Mouse (Mus musculus) spleen, adult 2 months (tissue): ENCODE data around the gene Rtkn.

Experiments used
- CTCF ChIP-seq: fragments of 200-500 bp; IDR thresholded peaks from 2 replicates; pipeline ENCODE4 v1.5.1; 2011; ENCODE audit warnings: mild to moderate bottlenecking, inconsistent platforms; ENCODE audit not compliant: insufficient read depth, insufficient read length, insufficient replicate concordance; ENCODE audit errors: extremely low read depth
- POLR2A ChIP-seq: fragments of 200-500 bp; IDR thresholded peaks from 2 replicates; pipeline ENCODE4 v1.6.1; 2011; ENCODE audit warnings: low read depth, low read length, inconsistent platforms

GRCm38 (mm10) chr6:83087205-83087925 lies 47.9 kb upstream of the Rtkn start:
- TF ChIP-seq POLR2A = no peak
- TF ChIP-seq CTCF = no peak
